Mouse (Mus musculus) ovary, adult 2 months (tissue): ENCODE results near the gene Tex21. TPM values are rescaled to one million over a fixed set of nuclear protein-coding genes. Genes with fewer than 3 reads are reported as not detected.

Experiments
- polyA plus RNA-seq: library from polyadenylated mRNA; depleted of rRNA; stranded (reverse); fragments of >200 nt; gene quantifications from 2 replicates; pipeline ENCODE4 v1.2.3, GENCODE M21; 2012; rRNA removed

Tex21 gene
- not detected in 2 replicates for polyA plus RNA-seq

GRCm38 (mm10) chr12:76246646-76247045 is at the start of gene Tex21:
TSS of gene Tex21 (minus strand) at chr12:76246746.

GRCm38 (mm10) chr12:76254725-76255498 is 8.4 kb upstream of the Tex21 start, which contains the start of gene Mthfd1:
TSS of gene Mthfd1 (plus strand) at chr12:76255298.

GRCm38 (mm10) chr12:76177000-76177863 is 69.3 kb downstream of the Tex21 start, which contains the start of gene Esr2:
TSS of gene Esr2 (minus strand) at chr12:76177259.

Other genes starting within 250 kb of the Tex21 start
- 38.0 and 46.6 TPM in 2 replicates for gene Esr2, start 69.5 kb downstream of the Tex21 start, polyA plus RNA-seq
- 21.9 and 23.8 TPM in 2 replicates for gene Mthfd1, start 8.6 kb upstream of the Tex21 start, polyA plus RNA-seq
- gene Akap5, start 78.1 kb upstream of the Tex21 start, polyA plus RNA-seq = 0.19 and 0.25 TPM in 2 replicates
- gene Zbtb25, start 122.9 kb upstream of the Tex21 start, polyA plus RNA-seq = 10.3 and 11.3 TPM in 2 replicates
- 2.5 and 3.6 TPM in 2 replicates for gene Zbtb1, start 123.5 kb upstream of the Tex21 start, polyA plus RNA-seq
- 49.5 and 53.6 TPM in 2 replicates for gene Hspa2, start 157.4 kb upstream of the Tex21 start, polyA plus RNA-seq
- 0.49 and 0.70 TPM in 2 replicates for gene Ppp1r36, start 170.8 kb upstream of the Tex21 start, polyA plus RNA-seq